ENCODE assay signal across 21 mouse cellular contexts in genomic region chr4:140691481-140691880, GRCm38 (mm10). TPM values are rescaled to one million over a fixed set of nuclear protein-coding genes. Genes with fewer than 3 reads are reported as not detected.
"Had no signal": no experiment of that assay in that cellular context is flagged by ENCODE, and none has a peak within 500 bp of the region (broad histone marks: within the 10 kb centered on the region; RNA-seq: fewer than 3 reads in every experiment).

No protein-coding gene starts in this region.

- H3K4me2 ChIP-seq: limb, embryonic 13.5 days; lung, embryonic 14.5 days; midbrain, embryonic 13.5 days; neural tube, embryonic 12.5 days; stomach, embryonic 15.5 days had no signal

- H3K9me3 ChIP-seq: limb, embryonic 13.5 days; midbrain, embryonic 13.5 days; neural tube, embryonic 12.5 days; stomach, embryonic 15.5 days had no signal

- H3K27me3 ChIP-seq: limb, embryonic 13.5 days; midbrain, embryonic 13.5 days; stomach, embryonic 15.5 days had no signal

- H3K4me3 ChIP-seq: limb, embryonic 13.5 days; midbrain, embryonic 13.5 days; neural tube, embryonic 12.5 days; stomach, embryonic 15.5 days had no signal

- H3K36me3 ChIP-seq: limb, embryonic 13.5 days; midbrain, embryonic 13.5 days; neural tube, embryonic 12.5 days; stomach, embryonic 15.5 days had no signal

- ATAC-seq: inflammation-experienced regulatory T-cells, adult 6 months; intestine, postnatal 0 days; midbrain, embryonic 13.5 days had no signal

- H3K27ac ChIP-seq: kidney, postnatal 0 days; limb, embryonic 13.5 days; liver, embryonic 14.5 days; macrophage; midbrain, embryonic 13.5 days; neural tube, embryonic 12.5 days had no signal

- DNase-seq: kidney, adult 8-10 months; kidney, postnatal 36 days; layer of hippocampus, adult 9-11 months; layer of hippocampus, postnatal 36 days; left cerebral cortex, postnatal 4 days; lung, embryonic 14.5 days; lung, postnatal 10 days; right cerebral cortex, postnatal 14 days; thymus, postnatal 14 days had no signal

- H3K4me1 ChIP-seq: midbrain, embryonic 13.5 days had no signal

- H3K9ac ChIP-seq: limb, embryonic 13.5 days; liver, embryonic 14.5 days; lung, embryonic 14.5 days; midbrain, embryonic 13.5 days; neural tube, embryonic 12.5 days; stomach, embryonic 15.5 days had no signal

RNA-seq across cellular contexts. Expression of gene Padi6, which starts 51.0 kb away (rescaled TPM):
- total RNA-seq: layer of hippocampus, postnatal 36 days; megakaryocyte-erythroid progenitor cell, adult 5-6 weeks; monocyte, adult 5-6 weeks had no signal
- polyA plus RNA-seq: inflammation-experienced regulatory T-cells, adult 6 months; intestine, postnatal 0 days; limb, embryonic 13.5 days; liver, embryonic 14.5 days; lung, embryonic 14.5 days; macrophage; midbrain, embryonic 13.5 days; neural tube, embryonic 12.5 days; urinary bladder, adult 2 months had no signal
